Mouse (Mus musculus) heart, embryonic 14.5 days (tissue): Measurements from ENCODE around the gene Macrod2. TPM values are rescaled to one million over a fixed set of nuclear protein-coding genes. Genes with fewer than 3 reads are reported as not detected.

ENCODE experiments used
- ATAC-seq: fragments of 200-750 bp; cut with Nextera tagmentation; 2 replicates; pipeline ENCODE4 v1.8.0; 2017; ENCODE audit warnings: low read depth, moderate TSS enrichment; ENCODE audit not compliant: insufficient number of reproducible peaks, insufficient read depth, low FRiP score
- H3K27ac ChIP-seq, 2 experiments: fragments of 200-500 bp in 1 of 2; fragments of 300-500 bp in 1 of 2; sonication (generic) in 1 of 2; replicated peaks in 1 of 2; 2 replicates each; pipeline ENCODE4 v1.5.1; 2012 to 2014; ENCODE audit warnings: low read depth in 2 of 2, low read length in 2 of 2, control low read depth in 1 of 2, mild to moderate bottlenecking in 1 of 2, mixed read lengths in 1 of 2; ENCODE audit not compliant: control insufficient read depth in 1 of 2, insufficient read depth in 1 of 2
- H3K27me3 ChIP-seq: fragments of 300-500 bp; sonication (generic); 2 replicates; pipeline ENCODE4 v1.6.1; 2014; ENCODE audit warnings: mild to moderate bottlenecking, low read length, control low read depth; ENCODE audit not compliant: control insufficient read depth, insufficient read depth
- H3K36me3 ChIP-seq: fragments of 300-500 bp; sonication (generic); 2 replicates; pipeline ENCODE4 v1.6.1; 2014; ENCODE audit warnings: mild to moderate bottlenecking, control low read depth, low read length, mixed read lengths; ENCODE audit not compliant: control insufficient read depth, insufficient read depth
- H3K4me1 ChIP-seq, 2 experiments: fragments of 200-500 bp in 1 of 2; fragments of 300-500 bp in 1 of 2; sonication (generic) in 1 of 2; 2 replicates each; pipeline ENCODE4 v1.6.1; 2012 to 2014; ENCODE audit warnings: low read length in 2 of 2, control low read depth in 1 of 2, mixed read lengths in 1 of 2; ENCODE audit not compliant: control insufficient read depth in 2 of 2, insufficient read depth in 2 of 2
- H3K4me2 ChIP-seq: fragments of 300-500 bp; sonication (generic); 2 replicates; pipeline ENCODE4 v1.6.1; 2014; ENCODE audit warnings: mild to moderate bottlenecking, low read length
- H3K4me3 ChIP-seq, 2 experiments: fragments of 200-500 bp in 1 of 2; fragments of 300-500 bp in 1 of 2; sonication (generic) in 1 of 2; 2 replicates each; pipeline ENCODE4 v1.5.1; 2012 to 2014; ENCODE audit warnings: low read length in 2 of 2, mild to moderate bottlenecking in 2 of 2, control low read depth in 1 of 2, low read depth in 1 of 2, moderate library complexity in 1 of 2; ENCODE audit not compliant: control insufficient read depth in 1 of 2, insufficient read depth in 1 of 2
- H3K9ac ChIP-seq: fragments of 300-500 bp; sonication (generic); 2 replicates; pipeline ENCODE4 v1.6.1; 2014; ENCODE audit warnings: mild to moderate bottlenecking, low read length
- H3K9me3 ChIP-seq: fragments of 300-500 bp; sonication (generic); 2 replicates; pipeline ENCODE4 v1.6.1; 2016; ENCODE audit warnings: low read length, control low read depth; ENCODE audit not compliant: control insufficient read depth
- WGBS: fragments of 180-500 bp; shearing (Covaris S2); extraction: QIAGEN DNeasy Blood & Tissue Kit; methylation state at CpG from one replicate; pipeline ENCODE4 v1.1.7; 2014; 5-methylcytosine and 5-hydroxymethylcytosine counted together
- polyA plus RNA-seq: library from polyadenylated mRNA; unstranded; fragments of >200 nt; fragmentation: Nextera tagmentation; extraction: Ambion mirVana; gene quantifications from 2 replicates; pipeline ENCODE4 v1.2.1, GENCODE M21; 2014

Gene Macrod2
- polyA plus RNA-seq, 1 experiment from 2014 or later: 21.3 TPM

DNA sequence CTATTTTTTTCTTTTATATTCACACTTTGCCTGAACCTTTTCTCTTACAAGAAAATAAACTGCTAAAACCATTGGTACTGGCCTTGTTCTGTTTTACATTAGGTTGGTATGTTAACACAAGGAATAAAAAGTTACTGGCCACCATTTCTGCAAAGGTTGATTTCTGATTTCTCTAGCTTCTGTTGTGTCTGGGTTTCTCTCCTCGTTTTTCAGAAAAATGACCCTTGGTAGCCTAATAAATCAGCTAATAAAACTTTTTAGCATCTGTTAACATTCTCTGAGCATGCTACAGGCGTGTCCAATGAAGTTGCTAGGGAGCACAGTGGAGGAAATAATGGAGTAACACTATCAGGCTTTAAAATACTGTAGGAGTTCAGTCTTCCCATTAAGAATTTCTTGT is 1161.6 kb downstream of the Macrod2 start:
- Histone ChIP-seq H3K36me3 (no peaks in the 10 kb centered on the region), H3K9ac (no peak overlapping the region), H3K4me3 (no peak overlapping the region), H3K27ac (no peak overlapping the region), H3K4me2 (no peak overlapping the region), H3K4me1 (no peaks in the 10 kb centered on the region), H3K9me3 (no peaks in the 10 kb centered on the region), H3K27me3 (no peaks in the 10 kb centered on the region)
- no peak for ATAC-seq
- 64% methylated on average over 2 of the region's 2 CpGs for WGBS

DNA sequence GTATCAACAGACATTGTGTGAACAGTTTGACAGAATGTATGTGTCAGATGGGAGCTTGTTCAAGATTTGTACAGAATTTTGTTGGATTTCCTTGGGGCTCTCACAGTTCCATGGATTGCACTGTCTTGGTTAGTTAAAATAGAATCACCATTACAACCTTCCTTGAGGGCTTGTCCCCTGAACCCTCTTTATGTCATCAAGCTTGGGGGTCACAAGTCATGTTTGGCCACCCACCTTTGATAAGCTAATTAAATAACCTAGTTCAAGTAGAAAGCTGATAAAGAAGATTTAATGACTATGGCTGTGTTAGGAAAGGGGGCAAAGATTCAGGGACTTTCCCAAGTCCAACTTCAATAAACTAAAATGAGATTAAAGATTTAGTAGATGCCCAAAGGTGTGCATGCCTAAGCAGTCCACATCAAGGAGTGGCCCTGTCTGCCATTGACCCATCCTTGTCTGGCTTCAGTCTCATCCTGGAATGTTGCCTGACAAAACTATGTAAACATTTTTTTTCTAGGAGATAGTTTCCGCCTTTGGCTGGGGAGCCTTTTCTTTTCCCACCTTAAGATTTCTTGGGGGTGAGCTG is 1163.2 kb downstream of the Macrod2 start:
- Histone ChIP-seq H3K27me3 (no peaks in the 10 kb centered on the region), H3K9ac (no peak overlapping the region), H3K4me1 (no peaks in the 10 kb centered on the region), H3K9me3 (no peaks in the 10 kb centered on the region), H3K4me3 (no peak overlapping the region), H3K4me2 (no peak overlapping the region), H3K36me3 (no peaks in the 10 kb centered on the region), H3K27ac (no peak overlapping the region)
- 80% methylated on average over 1 of the region's 1 CpGs for WGBS
- ATAC-seq: no peak

DNA sequence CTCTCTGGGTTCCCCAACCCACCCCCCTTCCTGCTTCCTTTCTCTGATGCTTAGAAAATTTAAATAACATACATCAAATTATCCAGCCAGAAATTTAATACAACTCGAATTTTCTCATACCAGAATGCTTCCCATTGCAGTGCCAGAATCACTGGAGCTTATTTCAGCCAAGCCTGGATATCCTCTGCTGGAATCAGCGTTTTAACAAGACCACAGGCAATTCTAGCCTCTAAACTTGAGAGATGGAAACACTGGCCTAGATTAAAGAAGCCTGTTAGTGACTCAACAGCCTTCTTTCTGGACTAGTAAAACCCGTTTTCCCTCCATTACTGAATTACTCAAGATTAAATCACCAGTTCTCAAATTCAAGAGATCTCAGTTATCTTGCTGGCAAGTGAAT is 1170.9 kb downstream of the Macrod2 start:
- Histone ChIP-seq H3K27ac (no peak overlapping the region), H3K36me3 (no peaks in the 10 kb centered on the region), H3K27me3 (no peaks in the 10 kb centered on the region), H3K9ac (no peak overlapping the region), H3K4me3 (no peak overlapping the region), H3K4me1 (no peaks in the 10 kb centered on the region), H3K4me2 (no peak overlapping the region), H3K9me3 (no peaks in the 10 kb centered on the region)
- ATAC-seq: no peak
- 57% methylated on average over 3 of the region's 3 CpGs for WGBS

DNA sequence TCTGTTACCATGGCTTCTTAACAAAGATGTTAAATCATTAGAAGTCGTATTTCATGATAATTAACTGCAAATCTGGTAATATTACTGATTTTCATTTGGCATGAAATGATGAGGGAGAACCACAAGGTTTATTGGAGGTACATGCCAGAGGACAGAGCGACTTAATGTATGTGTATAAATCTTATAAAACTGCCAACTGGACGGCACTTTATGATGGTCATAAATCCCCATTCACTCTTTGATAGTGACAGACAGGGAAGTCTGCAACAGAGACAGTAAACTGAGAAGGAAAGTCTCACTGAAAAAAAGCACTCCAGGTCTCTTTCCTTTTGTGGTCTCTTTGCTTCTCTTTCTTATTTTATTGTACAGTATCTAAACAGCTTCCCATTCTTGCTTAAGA is 1176.3 kb downstream of the Macrod2 start:
- no peak overlapping the region for H3K27ac ChIP-seq
- H3K4me2 ChIP-seq: no peak overlapping the region
- no peaks in the 10 kb centered on the region for H3K27me3 ChIP-seq
- no peaks in the 10 kb centered on the region for H3K9me3 ChIP-seq
- H3K36me3 ChIP-seq: no peaks in the 10 kb centered on the region
- no peak overlapping the region for H3K4me3 ChIP-seq
- ATAC-seq: no peak
- 74% methylated on average over 3 of the region's 3 CpGs for WGBS
- H3K9ac ChIP-seq: no peak overlapping the region
- no peaks in the 10 kb centered on the region for H3K4me1 ChIP-seq

DNA sequence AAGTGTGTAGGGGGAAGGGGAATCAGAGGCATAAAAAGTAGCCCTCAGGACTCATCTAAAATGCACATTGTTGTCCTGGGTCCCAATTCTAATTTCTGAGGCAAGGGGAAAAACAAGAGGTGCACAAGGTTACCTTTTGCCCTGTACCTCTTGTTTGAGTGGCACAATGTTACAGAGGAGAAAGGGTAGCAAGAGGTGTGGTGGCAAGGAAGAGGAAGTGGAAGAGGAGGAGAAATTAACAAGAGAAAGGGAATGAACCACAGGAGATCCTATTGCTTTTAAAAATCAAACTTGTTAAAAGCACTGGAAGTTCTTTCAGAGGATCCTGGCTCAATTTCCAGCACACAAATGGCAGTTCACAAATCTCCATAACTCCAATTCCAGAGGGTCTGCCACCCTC is 1183.1 kb downstream of the Macrod2 start:
- Histone ChIP-seq H3K9me3 (no peaks in the 10 kb centered on the region), H3K36me3 (no peaks in the 10 kb centered on the region), H3K4me3 (no peak overlapping the region), H3K4me1 (no peaks in the 10 kb centered on the region), H3K27ac (no peak overlapping the region), H3K27me3 (no peaks in the 10 kb centered on the region), H3K9ac (no peak overlapping the region), H3K4me2 (no peak overlapping the region)
- no peak for ATAC-seq

DNA sequence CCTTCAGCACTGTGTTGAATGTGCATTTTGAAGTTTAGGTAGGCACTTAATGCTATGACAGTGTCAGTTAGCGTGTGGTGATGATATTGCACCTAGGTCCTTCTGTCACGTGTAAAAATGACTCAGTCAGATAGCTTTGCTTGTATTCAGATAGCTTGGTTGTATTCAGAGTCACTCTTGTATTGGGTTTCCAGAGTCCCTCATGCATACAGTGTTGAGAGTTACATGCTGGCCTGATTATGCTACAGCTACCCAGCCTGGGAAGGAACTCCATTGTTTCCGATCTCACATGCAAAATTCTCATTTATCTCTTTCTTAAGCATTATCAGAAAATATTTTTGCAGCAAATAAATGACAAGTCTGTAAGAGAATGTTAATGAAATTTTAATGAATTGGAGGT is 1187.3 kb downstream of the Macrod2 start:
- Histone ChIP-seq H3K9me3 (no peaks in the 10 kb centered on the region), H3K27ac (no peak overlapping the region), H3K27me3 (no peaks in the 10 kb centered on the region), H3K4me3 (no peak overlapping the region), H3K4me1 (peaks cover 0 to 7% of the 10 kb centered on the region in 2 experiments; a peak in 2 of 4 replicates), H3K36me3 (no peaks in the 10 kb centered on the region), H3K4me2 (no peak overlapping the region), H3K9ac (no peak overlapping the region)
- WGBS: 65% methylated on average over 3 of the region's 3 CpGs
- no peak for ATAC-seq

DNA sequence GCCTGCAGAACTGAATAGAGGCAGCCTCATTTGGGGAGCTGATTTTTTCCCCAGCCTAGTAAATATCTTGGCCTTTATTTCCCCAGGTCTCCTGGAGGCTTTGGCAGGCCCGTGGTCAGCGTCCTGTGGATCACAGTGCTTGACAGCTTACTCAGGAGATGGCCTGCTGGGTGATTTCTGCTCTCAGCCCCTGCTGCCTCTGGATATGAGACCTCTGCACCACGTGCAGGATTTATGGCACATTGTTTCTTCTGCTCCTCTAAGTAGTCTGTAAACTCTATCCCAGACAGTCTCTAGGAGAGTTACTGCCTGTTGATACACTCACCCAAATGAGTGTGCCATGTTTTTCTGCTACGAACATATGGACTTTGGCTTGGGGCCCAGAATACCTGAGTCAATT is 1187.8 kb downstream of the Macrod2 start:
- Histone ChIP-seq H3K9ac (no peak overlapping the region), H3K27me3 (no peaks in the 10 kb centered on the region), H3K4me3 (no peak overlapping the region), H3K36me3 (no peaks in the 10 kb centered on the region), H3K4me2 (no peak overlapping the region), H3K9me3 (no peaks in the 10 kb centered on the region), H3K27ac (no peak overlapping the region), H3K4me1 (peaks cover 0 to 12% of the 10 kb centered on the region in 2 experiments; a peak in 2 of 4 replicates)
- 34% methylated on average over 4 of the region's 4 CpGs for WGBS
- no peak for ATAC-seq

DNA sequence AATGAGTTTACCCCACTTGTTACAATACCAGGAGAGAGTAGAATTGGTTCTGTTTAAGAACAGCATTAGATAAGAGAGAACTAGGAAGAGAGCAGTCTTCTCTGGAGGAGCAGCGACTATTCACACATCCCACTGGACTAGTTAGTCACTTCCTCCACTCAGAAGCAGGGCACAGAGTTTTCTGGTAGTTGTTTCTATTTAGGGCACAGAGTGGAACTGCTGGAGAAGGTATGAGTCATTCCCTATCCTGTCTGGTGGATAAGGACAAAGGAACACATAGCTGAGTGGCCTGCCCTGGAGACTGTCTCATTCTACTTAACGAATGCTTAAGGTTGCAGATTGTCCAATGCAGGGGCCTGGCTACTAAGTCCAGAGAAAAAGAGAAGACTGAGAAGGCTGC is 1192.2 kb downstream of the Macrod2 start:
- Histone ChIP-seq H3K36me3 (no peaks in the 10 kb centered on the region), H3K4me3 (no peak overlapping the region), H3K27me3 (no peaks in the 10 kb centered on the region), H3K9ac (0 out of 2 replicates have a peak overlapping the region, but pooled peaks have one; percentile 12), H3K27ac (peak overlapping the region; percentile 35 to 76), H3K9me3 (no peaks in the 10 kb centered on the region), H3K4me2 (0 out of 2 replicates have a peak overlapping the region, but pooled peaks have one; percentile 2), H3K4me1 (peaks cover 0 to 14% of the 10 kb centered on the region in 2 experiments; a peak in 2 of 4 replicates)
- ATAC-seq: peak; percentile 96
- 6% methylated on average over 2 of the region's 2 CpGs for WGBS
